10 mouse cellular contexts compared by ENCODE assay signal in genomic region chr7:18749896-18750477, GRCm38 (mm10). TPM values are rescaled to one million over a fixed set of nuclear protein-coding genes. Genes with fewer than 3 reads are reported as not detected.
DNase-seq lines count a peak whose midpoint lies in the region; ATAC-seq and TF ChIP-seq lines count a peak whose summit lies in the region.
"Not testable (repeated sequence)": the region's sequence is repeated elsewhere in the genome, so short reads cannot be mapped to it uniquely, and the experiment has no call there.
"Had no signal": no experiment of that assay in that cellular context is flagged by ENCODE, and none has a peak within 500 bp of the region (broad histone marks: within the 10 kb centered on the region; RNA-seq: fewer than 3 reads in every experiment).

No protein-coding gene starts in this region.

- not testable (repeated sequence) for H3K4me2 ChIP-seq in heart, embryonic 12.5 days; kidney, embryonic 15.5 days; midbrain, embryonic 13.5 days (replicated peaks)

- TF ChIP-seq CTCF in small intestine, adult 2 months (IDR thresholded peaks at IDR 0.05; ENCODE audit: extremely low read depth, insufficient read length, insufficient replicate concordance, low read depth, low read length), result peak; percentile 60; the same call in 1 of the 2 replicates

- intact Hi-C loops in left cerebral cortex, postnatal 4 days (cut with DNase I), result loop anchor here (10.0 kb wide), 1 partner anchor 125 kb away; the partner anchor contains the start of gene Pglyrp1

- H3K27ac ChIP-seq in heart, embryonic 12.5 days (ENCODE audit: poor library complexity, severe bottlenecking); kidney, embryonic 15.5 days; midbrain, embryonic 13.5 days; small intestine, adult 2 months (ENCODE audit: insufficient read depth, low read depth, low read length): not testable (repeated sequence)

- H3K36me3 ChIP-seq in heart, embryonic 12.5 days; kidney, embryonic 15.5 days; midbrain, embryonic 13.5 days; small intestine, adult 2 months (ENCODE audit: control insufficient read depth, insufficient read depth, low read length): not testable (repeated sequence)

- H3K4me3 ChIP-seq in heart, embryonic 12.5 days; kidney, embryonic 15.5 days (replicated peaks); midbrain, embryonic 13.5 days (replicated peaks); small intestine, adult 2 months (ENCODE audit: low read depth, low read length): not testable (repeated sequence)

- peak; percentile 76 for DNase-seq in 416B (ENCODE audit: low read depth)
- DNase-seq in adrenal gland, postnatal 36 days, result peak; percentile 59 to 61
- DNase-seq in fibroblast of lung, adult 2 months (ENCODE audit: low read depth), result peak; percentile 77
- peak; percentile 48 for DNase-seq in left cerebral cortex, postnatal 4 days

- peaks cover 16% of the 10 kb centered on the region for H3K27me3 ChIP-seq in heart, embryonic 12.5 days (replicated peaks)
- peaks cover 29% of the 10 kb centered on the region for H3K27me3 ChIP-seq in kidney, embryonic 15.5 days
- peaks cover 11% of the 10 kb centered on the region; the same call in 1 of the 2 replicates for H3K27me3 ChIP-seq in midbrain, embryonic 13.5 days
- H3K27me3 ChIP-seq in small intestine, adult 2 months (ENCODE audit: control insufficient read depth, insufficient read depth, low read length), result not testable (repeated sequence)

- H3K4me1 ChIP-seq in heart, embryonic 12.5 days (replicated peaks); kidney, embryonic 15.5 days; midbrain, embryonic 13.5 days (replicated peaks); small intestine, adult 2 months (ENCODE audit: control insufficient read depth, insufficient read depth, insufficient read length, low read length): not testable (repeated sequence)

- peak; percentile 68; the same call in 1 of the 2 replicates for ATAC-seq in heart, embryonic 12.5 days (ENCODE audit: insufficient number of reproducible peaks, low FRiP score)
- ATAC-seq in kidney, embryonic 15.5 days (replicated peaks; ENCODE audit: low FRiP score), result peak; percentile 74; the same call in 1 of the 2 replicates
- ATAC-seq in midbrain, embryonic 13.5 days, result peak; percentile 83

- H3K9ac ChIP-seq in heart, embryonic 12.5 days; kidney, embryonic 15.5 days; midbrain, embryonic 13.5 days (replicated peaks): not testable (repeated sequence)

- not testable (repeated sequence) for TF ChIP-seq POLR2A in small intestine, adult 2 months (IDR thresholded peaks at IDR 0.05; ENCODE audit: low read depth, low read length)

- 50% methylated on average over 11 of the region's 13 CpGs for WGBS in heart, embryonic 12.5 days
- WGBS in kidney, embryonic 15.5 days, result 41% methylated on average over 11 of the region's 13 CpGs
- WGBS in midbrain, embryonic 13.5 days, result 58% methylated on average over 11 of the region's 13 CpGs
- 59% methylated on average over 11 of the region's 13 CpGs for WGBS in small intestine, adult 2 months

- H3K9me3 ChIP-seq in heart, embryonic 12.5 days (replicated peaks); kidney, embryonic 15.5 days (replicated peaks); midbrain, embryonic 13.5 days: not testable (repeated sequence)

RNA-seq across cellular contexts. Expression of gene Psg22, which starts 32.1 kb away (rescaled TPM):
- total RNA-seq in adrenal gland, postnatal 36 days (2021), result not detected
- not detected in 2 replicates for polyA plus RNA-seq in heart, embryonic 12.5 days (2016; fragmentation: Nextera tagmentation; extraction: Ambion mirVana)
- not detected in 2 replicates for polyA plus RNA-seq in kidney, embryonic 15.5 days (2015; fragmentation: Nextera tagmentation; extraction: Ambion mirVana)
- not detected for total RNA-seq in left cerebral cortex, postnatal 4 days (2021)
- polyA plus RNA-seq in midbrain, embryonic 13.5 days (2015; fragmentation: Nextera tagmentation; extraction: Ambion mirVana), result not detected in 2 replicates
- 0.05 TPM in 1 of 2 replicates, not detected in the other for polyA plus RNA-seq in small intestine, adult 2 months (2012; rRNA removed)
- total RNA-seq: ES-E14 had no signal
- polyA plus RNA-seq: heart, embryonic 11.5 days had no signal

RNA-seq across cellular contexts. Expression of gene Psg19, which starts 48.3 kb away (rescaled TPM):
- not detected for total RNA-seq in adrenal gland, postnatal 36 days (2021)
- polyA plus RNA-seq in heart, embryonic 12.5 days (2016; fragmentation: Nextera tagmentation; extraction: Ambion mirVana), result not detected in 2 replicates
- polyA plus RNA-seq in kidney, embryonic 15.5 days (2015; fragmentation: Nextera tagmentation; extraction: Ambion mirVana), result not detected in 2 replicates
- not detected for total RNA-seq in left cerebral cortex, postnatal 4 days (2021)
- polyA plus RNA-seq in midbrain, embryonic 13.5 days (2015; fragmentation: Nextera tagmentation; extraction: Ambion mirVana), result not detected in 2 replicates
- polyA plus RNA-seq in small intestine, adult 2 months (2012; rRNA removed), result 0.08 TPM in 1 of 2 replicates, not detected in the other
- total RNA-seq: ES-E14 had no signal
- polyA plus RNA-seq: heart, embryonic 11.5 days had no signal
